Mouse (Mus musculus): ENCODE results near the gene Zfp683.

DNA sequence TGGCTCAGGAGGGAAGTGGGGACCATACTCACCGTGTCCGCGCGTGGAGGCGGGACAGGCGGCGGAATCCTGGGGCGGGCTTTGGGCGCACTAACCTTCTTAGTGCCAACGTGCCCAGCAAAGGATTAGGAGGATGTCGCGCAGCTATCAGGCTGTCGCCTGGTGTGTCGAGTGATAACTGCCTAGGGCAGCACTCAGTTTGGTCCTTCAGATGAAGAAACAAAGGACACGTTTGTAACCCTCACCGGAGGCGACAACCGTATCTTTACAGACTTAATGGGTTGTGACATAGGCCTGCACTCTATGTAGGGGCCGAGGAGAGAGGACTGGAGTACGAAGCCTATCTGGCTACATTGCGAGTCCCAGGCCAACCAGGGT lies 49.1 kb downstream of the Zfp683 start:
- TF ChIP-seq CTCF (IDR thresholded peaks at IDR 0.05) = no peak
- TF ChIP-seq EP300 (IDR thresholded peaks at IDR 0.05) = no peak
